Mouse (Mus musculus) B cell, adult 2 months (primary cell): ENCODE results near the gene Pitx2.

ENCODE experiments used
- DNase-seq, 2 experiments: peaks; one replicate each; pipeline ENCODE4 v3.0.0; 2022

The Pitx2 gene

GRCm38 (mm10) chr3:129199609-129200500 is at the start of gene Pitx2:
Gene Pitx2 (plus strand): TSS chr3:129199878.
- DNase-seq: no peak

DNA sequence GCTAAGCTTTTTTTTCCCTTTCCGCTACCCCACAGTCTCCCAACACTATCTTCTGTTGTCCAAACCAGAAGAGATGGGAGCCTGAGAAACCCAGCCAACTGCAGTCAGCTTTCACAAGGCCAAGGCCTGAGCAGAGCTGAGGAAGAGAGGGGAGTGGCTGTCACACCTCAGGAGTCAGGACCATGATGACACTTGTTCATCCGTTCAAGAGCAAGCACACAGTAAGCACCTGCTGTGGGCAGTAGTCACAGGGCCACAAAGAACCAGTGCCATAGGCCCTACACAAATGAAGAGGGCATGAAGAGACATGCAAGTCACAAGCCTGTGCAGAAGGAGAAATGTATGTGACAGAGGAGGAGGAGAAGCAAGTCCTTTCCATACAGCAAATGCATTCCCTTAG is 49.7 kb upstream of the Pitx2 start:
- DNase-seq: no peak

- DNase-seq: no peak
Observed at GRCm38 (mm10) chr3:129151096-129151685, 48.5 kb upstream of the Pitx2 start.

GRCm38 (mm10) chr3:129158812-129159370 is 40.8 kb upstream of the Pitx2 start:
- DNase-seq: no peak

DNA sequence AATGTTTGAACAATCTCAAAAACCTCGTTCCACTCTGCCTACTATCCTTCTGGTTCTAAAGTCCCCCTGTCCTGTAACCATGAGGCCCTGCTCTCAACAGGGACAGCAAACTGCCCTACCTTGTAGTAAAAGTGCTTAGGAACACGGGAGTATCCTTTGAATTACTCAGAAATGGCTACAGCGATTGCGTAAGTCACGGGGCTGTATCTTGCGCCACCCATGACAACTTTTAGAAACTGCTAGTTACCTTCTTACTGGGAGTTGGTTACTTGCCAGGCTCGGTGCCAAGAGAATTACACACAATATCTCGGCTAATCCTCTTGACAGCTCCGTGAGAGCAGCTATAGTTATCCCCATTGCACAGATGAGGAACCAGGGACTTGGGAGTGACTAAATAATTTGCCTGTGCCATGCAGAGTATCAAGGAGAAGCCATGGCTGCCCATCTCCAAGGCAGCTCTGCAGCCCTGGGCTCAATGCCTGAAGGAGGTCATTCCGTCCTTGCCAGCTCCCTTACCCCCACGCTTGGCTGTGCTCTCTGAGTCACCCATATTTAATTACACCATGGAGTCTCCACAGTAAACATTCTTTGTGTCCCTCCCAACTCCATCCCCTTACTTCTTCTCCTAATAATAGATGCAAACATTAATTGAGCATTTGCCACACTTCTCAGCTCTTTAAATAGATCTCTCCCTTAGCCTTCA is 38.2 kb upstream of the Pitx2 start:
- DNase-seq: no peak

GRCm38 (mm10) chr3:129164246-129164645 is 35.4 kb upstream of the Pitx2 start:
- DNase-seq: no peak

DNA sequence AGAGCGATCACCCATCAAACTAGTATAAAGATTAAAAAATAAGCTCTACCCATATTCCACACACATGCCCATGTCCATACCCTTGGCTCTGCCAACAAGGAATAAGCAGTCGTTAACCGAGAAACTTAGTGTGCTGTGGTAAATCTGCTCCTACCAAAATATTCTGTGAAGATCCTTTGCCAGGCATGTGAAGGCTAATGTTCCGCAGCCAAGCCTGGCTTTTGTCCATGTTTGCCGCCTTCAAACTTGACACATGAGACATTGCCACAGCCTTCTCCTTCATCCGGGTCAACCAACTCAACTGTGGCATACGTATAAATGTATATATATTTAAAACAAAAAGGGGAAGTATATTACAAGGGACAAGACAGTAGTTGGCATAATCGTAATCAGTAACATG is 34.0 kb upstream of the Pitx2 start:
- DNase-seq: no peak

DNA sequence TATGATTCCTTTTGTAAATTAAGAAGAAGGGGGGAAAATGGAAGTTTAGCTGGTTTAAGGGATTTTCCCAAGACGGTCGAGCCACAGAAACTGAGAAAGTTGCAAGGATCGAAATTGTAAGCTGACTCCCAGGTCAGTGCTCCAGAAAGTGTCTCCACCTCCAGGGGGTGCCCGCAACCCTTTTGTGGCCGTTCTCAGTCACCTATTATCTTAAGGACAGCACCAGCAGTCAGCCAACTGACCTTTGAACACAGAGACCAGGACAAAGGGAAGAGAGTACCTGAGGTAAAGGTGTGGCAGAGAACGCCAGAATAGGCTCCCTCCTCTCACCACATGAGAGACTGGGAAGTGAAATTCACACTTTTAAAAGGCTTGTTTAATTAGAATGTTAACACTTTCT is 33.0 kb upstream of the Pitx2 start:
- DNase-seq: no peak

GRCm38 (mm10) chr3:129170416-129170815 is 29.3 kb upstream of the Pitx2 start:
- no peak for DNase-seq

DNA sequence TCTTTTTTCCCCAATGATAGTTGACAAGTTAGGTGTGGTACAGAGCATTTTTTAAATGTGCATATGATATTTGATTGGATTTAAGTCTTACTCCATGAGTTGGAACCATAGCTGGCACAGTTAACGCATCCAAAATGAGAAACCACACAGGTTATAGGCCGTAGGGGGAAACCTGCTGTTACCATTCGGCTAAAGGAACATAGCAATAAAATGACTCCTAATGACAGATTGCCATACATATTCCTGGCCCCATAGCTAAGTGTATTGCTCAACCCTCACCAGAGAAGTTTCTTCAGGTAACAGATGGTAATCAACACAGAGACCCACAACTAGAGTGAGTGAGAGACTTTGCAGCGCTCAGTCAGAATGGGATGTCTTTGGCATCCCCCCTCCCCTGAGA is 27.9 kb upstream of the Pitx2 start:
- DNase-seq: no peak

- no peak for DNase-seq
Observed at GRCm38 (mm10) chr3:129194436-129194835, 5.2 kb upstream of the Pitx2 start.

DNA sequence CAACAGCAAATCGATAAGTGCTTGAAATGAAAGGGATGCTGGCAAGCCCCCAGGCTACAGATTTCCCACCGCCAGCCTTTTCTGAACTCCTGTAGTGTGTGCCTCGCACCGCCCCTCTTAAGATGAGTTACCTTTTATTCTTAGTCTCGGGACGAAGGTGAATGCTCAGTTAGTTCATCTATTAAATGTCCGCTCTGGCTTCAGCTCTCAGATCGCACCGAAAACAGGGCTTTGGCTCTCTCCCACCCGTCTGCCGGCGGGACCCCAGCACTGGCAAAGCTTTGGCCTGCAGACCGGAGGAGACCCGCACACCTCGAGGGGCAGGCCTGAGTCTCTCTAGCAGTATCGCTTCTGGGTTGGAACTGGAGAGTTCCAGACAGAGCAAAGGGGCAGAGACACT is 4.6 kb upstream of the Pitx2 start:
- DNase-seq: no peak

DNA sequence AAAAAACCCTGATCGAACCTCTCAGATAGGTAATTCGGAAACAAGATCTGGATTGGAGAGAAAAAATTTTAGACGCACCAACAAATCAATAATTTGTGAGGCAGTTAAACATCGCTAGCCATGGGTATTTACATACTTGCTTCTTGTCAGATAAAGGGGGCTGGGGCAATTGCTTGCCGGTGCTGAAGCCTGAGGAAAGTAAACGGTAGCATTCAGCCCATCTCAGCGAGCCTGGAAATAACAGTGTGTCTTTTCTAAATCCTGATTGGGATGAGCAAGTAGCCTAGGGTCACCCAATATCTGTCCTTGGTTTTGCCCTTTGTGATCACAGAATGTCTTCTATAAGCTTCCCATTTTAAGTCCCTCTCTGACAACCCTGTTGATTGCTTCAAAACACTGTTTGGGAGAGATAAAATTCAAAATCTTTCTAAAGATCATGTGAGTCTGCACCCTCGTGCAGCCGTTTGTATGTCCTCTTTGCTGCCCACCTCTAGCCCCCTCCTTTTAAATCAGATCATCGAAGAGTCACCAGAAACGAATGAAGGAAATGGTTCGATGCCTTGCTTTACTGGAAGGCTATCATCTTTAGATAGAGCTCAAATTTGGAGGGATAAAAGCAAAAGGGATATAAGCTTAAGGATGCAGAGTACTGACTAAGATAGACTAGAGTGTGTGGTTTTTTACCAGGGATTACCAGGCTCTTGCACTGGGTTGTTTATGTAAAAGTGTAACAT is 3.7 kb upstream of the Pitx2 start:
- no peak for DNase-seq

GRCm38 (mm10) chr3:129196550-129196919 is 3.1 kb upstream of the Pitx2 start:
- no peak for DNase-seq

GRCm38 (mm10) chr3:129197035-129197434 is 2.6 kb upstream of the Pitx2 start:
- no peak for DNase-seq

- no peak for DNase-seq
Observed at GRCm38 (mm10) chr3:129197786-129198626, 1.7 kb upstream of the Pitx2 start.

GRCm38 (mm10) chr3:129198627-129198903 is 1.1 kb upstream of the Pitx2 start:
- no peak for DNase-seq

GRCm38 (mm10) chr3:129199160-129199608 is 494 bp upstream of the Pitx2 start:
- no peak for DNase-seq

GRCm38 (mm10) chr3:129200501-129200890 is 818 bp downstream of the Pitx2 start:
- no peak for DNase-seq

GRCm38 (mm10) chr3:129201156-129201555 is 1.5 kb downstream of the Pitx2 start:
- no peak for DNase-seq

DNA sequence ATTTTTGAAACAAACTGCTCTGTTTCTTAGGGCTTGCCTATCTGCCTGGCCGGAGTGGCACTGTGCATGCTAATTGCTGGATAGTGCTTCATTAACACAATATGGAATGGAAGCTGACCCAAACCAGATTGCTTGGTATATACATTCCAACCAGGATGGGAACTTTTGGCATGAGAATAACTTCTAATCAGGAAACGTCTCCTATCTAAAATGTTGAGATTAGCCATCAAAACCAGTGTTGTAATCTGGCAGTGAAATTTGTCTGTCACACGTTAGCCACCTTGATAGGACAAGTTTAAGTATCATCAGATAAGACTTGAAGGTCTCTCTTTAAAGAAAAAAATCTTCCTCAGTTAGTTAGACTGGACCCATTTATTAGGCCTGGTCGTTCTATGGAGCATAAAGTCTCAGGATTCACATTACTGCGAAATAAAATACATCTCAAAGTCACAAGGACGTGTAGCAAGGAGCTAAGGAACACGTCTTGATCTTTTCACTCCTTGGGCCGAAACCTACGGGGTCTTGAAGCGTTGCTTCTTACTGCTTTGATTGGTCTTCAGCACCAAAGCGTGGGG is 2.1 kb downstream of the Pitx2 start:
- no peak for DNase-seq
